Mouse (Mus musculus) embryo, embryonic 10.5 days (tissue): Measurements from ENCODE around the gene Phactr2.
"Not testable (repeated sequence)": the region's sequence is repeated elsewhere in the genome, so short reads cannot be mapped to it uniquely, and the experiment has no call there.

Experiments
- DNase-seq: peaks from one replicate; pipeline ENCODE4 v3.0.0-alpha.2; 2015; ENCODE audit warnings: low spot score

Phactr2 gene

DNA sequence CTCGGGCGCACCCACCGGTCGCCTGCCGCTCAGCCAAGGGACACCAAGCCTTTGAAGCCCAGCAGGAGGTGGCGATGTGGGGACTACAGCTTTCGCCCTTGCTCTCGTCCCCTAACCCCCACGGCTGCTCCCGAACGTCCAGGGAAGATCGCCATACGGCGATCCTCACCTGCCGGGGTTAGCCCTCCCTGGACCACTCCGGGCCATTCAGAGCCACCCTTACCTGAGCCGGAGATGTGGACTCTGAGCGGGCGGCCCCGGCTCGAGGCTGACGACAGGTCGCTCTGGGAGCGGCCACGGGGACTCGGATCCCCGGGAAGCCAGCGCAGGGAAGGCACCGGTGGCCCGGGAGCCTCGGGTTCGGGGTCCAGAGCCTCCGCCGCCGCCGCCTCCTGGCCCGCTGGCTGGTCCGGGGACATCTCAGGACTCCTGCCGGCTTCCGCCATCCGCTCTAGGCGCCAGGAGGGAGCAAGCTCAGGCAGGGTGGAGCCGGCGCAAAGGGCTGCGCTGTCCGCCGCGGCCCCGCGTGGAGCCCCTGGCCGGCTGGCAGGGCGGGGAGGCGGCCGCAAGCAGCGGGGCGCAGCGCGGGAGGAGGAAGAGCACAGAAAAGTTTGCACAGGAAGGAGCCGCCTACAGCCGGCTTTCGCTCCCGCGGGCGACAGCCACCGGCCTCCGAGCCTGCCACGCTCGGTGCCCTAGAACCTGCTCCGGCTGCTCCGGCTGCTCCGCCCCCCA is at the start of gene Phactr2:
Gene Phactr2, minus strand, starts transcription at position 580 of the 735 bp plus-strand sequence.
- peak; percentile 54 for DNase-seq

DNA sequence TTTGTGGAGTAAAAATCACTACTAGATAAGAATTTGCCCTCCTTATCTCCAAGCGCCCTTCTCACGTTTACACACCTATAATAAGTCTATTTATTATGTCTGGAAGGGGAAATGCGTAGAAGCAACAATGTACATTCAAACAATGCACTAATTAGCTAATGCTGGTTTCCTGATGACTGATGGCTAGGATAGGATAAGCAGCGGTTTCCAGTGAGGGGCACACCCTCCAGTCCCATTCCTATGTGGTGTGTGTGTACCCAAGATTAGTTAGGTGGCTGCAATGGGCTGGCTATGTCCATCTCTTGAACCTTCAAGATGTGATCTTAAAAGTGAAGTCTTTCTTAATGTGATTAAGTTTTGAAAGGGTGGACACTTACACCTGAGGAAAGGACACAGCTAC is 47.6 kb upstream of the Phactr2 start:
- no peak for DNase-seq

DNA sequence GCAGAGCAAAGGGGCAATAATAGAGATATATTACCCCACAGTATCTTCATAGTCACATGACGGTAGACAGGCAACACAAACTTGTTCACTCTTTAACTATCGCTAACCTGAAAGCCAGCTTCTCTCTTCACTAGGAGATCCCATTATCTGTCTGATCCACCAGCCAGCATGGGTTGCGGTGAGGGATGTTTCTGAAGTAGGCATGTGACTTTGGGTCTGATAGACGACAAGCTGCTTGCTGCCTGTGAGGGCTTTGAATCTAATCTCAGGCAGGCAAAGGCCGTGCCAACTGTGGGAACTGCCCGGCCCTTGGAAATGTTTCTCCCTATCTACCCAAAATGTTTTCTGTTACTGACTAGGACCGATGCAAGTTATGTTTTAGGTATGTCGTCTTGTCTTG is 28.2 kb upstream of the Phactr2 start:
- no peak for DNase-seq

DNA sequence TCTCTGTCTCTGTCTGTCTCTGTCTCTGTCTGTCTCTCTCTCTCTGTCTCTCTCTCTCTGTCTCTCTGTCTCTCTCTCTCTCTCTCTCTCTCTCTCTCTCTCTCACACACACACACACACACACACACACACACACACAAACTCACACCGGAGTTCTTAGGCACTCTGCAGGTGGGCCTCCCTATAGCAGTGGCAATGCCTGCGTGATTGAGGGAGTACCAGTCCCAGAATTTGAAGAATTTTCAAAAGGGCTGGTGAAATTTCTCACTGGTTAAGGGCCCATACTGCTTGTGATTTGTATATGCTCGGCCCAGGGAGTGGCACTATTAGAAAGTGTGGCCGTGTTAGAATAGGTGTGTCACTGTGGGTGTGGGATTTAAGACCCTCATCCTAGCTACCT is 27.3 kb upstream of the Phactr2 start:
- DNase-seq = not testable (repeated sequence)

DNA sequence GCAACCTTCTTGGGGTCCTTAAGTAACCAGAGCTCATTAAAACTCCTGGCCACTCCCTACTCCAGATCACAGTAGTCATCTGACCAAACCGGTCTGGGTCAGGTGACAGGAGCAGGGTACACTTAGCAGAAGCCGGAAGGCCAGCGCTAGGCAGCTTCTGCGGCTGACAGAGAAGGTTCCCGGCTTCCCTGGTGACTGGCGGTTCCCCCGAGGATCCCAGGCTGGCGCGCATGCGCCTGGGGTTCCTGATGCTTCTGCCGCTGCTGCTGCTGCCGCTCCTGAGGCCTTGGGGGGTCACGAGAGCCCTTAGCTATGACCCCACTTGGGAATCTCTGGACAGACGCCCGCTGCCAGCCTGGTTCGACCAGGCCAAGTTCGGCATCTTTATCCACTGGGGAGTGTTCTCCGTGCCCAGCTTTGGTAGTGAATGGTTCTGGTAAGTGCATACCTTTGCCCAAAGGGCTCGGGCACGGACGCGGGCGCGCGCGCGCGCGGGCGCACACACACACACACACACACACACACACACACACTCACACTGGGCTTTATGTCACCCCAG is 26.8 kb upstream of the Phactr2 start:
- peak; percentile 88 for DNase-seq

DNA sequence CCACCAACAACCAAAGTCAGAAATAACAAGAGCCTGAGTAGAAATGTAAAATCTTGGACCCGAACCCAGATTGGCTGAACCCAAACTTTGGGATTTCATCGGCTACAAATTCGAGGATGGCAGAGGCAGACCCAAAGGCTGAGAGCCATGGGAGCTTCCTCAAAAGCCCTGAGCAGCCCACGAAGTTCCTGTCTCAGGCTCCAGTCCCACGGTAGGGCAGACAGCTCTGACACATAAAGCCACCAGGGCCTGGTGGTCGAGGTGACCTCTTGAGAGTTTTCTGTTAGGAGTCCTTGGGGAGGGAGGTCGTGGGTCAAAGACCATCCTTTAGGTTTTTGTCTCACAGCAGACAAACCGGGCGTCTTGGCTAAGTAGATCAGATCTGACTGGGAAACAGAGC is 26.3 kb upstream of the Phactr2 start:
- DNase-seq = no peak

DNA sequence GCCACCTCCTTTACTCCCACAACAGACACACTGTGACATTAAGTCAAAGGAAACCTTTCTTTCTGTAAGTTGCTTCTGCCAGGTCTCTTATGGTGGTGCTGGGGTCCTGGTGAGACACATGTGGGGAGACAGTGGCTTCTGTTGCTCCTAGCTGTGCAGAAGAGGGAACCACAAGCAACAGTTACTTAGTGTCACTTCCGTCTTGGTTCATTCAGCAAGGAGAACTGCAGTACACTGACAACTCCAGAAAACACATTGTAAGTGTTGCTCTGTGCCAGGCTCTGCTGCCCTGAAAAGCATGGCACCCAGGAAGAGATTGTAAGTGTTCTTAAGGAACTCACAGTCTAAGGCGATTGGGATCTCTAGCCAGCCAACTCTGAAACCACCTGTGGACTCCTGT is 25.1 kb upstream of the Phactr2 start, which contains the start of gene Fuca2:
Gene Fuca2, plus strand, starts transcription at position 210 of the 400 bp plus-strand sequence.
- no peak for DNase-seq

DNA sequence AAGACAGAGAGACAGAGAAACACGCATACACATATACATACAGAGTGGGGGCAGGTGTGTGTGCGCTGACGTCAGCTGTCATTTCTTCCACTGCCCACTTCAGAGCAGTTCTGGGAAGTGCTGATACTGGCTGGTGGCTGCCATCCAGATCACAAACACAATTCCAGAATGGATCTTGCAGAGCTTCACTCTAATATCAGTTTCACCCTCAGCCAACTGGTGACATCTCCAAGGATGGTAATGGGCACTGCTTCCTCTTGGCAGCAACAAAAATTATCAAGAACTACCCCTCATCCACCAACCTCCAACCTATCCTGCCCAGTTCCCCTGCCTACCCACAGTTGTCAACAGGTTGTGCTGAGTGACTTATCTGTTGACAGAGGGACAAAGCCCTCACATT is 22.1 kb upstream of the Phactr2 start:
- no peak for DNase-seq

DNA sequence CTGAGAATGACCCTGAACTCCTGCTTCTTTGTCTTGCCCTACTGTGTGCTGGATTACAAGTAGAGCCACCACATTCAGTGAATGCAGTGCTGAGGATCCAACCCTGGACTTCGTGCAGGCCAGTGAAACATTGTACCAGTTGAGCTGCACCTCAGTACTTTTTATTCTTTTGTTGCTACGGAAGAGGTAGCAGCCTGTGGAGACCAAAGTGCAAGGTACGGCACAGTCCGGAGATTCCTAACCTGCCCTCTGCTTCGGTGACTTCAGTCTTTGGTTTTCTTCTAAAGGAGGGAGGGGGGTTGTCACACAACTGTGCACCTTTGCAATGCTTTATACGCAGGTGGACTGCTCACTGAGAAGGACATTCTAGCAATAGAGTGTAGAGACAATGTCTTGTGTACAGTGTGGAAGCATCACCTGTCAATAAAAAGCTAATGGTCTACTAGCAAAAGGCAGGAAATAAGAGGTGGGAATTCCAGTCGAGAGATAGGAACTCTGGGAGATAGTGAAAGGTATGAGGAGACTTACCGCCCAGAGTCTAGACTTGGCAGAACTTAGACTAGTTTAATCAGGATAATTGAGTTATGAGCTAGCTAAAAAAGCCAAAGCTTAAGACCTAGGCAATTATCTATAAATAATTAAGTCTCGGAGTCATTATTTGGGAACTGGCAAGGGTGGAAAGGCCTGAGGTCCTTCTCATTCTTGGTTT is 19.9 kb upstream of the Phactr2 start:
- DNase-seq = no peak

DNA sequence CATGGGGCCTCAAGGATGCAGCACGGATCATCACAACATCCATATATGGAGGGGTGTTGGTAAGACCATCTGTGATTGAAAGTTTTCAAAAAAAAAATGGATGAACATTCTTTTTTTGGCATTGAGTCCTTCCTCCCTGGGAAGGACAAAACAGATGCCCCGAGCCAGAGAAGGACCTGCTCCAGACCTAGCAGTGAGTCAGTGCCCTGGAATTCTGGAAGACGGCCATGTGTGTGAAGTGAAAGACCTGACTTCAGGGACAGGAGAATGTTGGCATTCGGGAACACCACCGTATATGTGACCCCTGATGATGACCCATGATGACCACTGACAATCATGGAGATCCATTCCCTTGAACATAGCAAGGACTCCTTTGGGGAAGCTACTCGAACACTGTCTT is 15.5 kb upstream of the Phactr2 start:
- DNase-seq = no peak

DNA sequence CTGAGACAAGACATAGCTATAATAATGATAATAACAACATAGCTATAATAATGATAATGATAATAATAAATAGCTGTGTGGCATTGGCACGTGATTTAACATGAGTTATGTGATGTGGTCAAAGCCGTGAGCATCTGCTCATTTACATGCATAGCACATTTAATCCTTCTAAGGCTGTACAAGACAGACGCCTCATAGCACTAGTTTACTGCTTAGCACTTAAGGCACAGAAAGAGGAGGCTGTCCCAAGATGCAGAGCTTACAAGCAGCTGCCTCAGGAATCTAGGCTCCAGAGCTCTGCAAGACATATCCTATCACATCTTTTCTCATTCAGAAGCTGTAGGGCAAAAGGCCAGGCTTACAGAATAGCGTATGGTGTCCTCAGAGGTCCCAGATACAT is 11.7 kb upstream of the Phactr2 start:
- DNase-seq = no peak

DNA sequence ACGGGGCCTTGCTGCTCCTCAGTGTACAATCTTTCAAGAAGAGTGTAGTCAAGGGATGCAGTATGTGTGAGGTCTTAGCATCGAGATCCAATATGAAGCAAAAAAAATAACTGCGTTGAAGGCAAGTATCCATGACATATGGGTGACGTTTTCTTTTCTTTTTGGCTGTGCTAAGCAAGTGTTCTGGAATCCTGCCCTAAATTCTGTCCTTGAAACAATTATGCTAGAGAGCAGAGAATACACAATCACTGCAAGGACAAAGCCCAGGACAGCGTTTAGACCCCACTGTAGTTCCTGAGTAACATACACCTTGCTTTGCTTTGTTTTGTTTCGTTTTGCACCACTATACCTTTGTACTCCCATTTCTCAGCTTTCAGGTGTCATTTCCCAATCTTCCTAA is 5.1 kb upstream of the Phactr2 start:
- no peak for DNase-seq

DNA sequence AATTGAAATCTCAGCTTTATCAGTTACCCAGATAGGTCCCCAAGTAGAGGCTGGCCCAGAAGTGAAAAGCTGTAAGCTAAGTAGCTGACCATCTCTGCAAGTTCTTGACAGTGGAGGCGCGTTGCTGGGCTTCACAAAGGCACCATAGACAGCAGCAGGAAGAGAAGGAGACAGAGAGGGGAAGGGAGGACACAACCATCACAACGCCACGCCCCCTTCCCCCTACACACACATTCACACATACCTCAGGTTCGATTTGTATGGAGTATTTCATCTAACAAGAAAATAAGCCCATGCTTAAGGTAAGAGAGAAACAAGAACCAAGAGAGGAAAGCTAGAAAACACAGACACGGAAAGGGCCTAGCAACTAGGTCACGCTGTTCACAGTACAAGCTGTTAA is 909 bp upstream of the Phactr2 start:
- DNase-seq = no peak

DNA sequence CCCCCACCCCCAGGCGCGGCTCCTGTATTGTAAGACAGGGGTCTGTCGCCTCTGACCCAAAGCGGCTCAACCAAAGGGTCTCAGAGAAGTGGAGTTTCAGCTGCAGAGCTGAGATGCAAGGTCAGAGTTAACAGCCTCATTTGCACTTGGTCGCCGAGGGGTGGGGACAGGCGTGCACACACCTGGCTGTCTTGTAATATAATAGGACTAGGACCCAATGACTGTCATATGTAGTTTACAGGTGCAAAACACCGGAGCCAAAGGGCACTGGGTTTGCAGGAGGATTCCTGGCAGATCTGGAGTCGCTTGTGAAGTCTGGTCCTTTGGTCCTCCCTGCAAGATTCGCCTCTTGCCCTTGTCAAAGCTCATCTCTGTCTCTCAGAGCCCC is 350 bp upstream of the Phactr2 start:
- no peak for DNase-seq

DNA sequence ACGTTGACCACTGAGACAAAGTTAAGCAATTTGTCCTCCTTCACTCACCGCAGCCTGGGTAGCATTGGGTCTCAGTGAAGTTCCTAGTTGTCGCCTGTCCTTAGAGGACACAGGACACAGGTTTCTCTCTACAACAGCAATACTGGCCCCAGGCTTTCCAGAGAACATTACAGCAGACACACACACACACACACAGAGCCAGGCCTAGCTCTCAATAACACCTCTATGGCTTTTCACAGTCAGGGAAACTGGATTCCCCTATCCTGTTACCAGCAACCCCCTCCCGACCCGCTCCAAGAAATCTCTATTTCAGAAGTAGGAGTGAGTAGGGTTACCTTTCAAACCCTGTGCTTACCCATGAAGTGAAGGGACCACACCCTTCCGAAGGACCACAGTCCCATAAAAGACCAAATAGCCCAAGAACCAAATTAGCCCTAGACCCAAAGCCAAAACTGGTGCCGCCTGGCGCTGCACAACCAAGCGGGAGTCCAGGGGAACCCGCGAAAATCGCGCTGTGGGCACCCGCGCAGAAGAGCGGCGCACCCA is 852 bp downstream of the Phactr2 start:
- peak; percentile 16 for DNase-seq

DNA sequence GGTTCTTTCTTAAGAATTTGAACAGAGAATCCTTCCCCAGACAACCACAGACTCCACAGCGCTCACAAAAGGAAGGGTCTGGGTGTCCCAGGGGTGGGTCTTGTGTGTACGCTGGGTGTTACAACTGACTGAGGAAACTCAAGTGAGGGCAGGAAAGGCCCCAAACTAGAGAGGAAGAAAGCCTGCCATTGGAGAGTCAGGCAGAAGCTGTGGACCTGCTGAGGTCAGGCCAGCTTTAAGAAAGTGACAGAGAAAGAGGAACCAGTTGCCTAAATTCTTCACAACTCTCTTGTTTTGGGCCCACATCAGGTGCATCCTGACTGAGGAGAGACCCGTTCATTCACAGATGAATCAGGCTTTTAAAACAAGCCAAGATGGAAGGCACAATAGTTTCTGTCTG is 4.0 kb downstream of the Phactr2 start:
- no peak for DNase-seq

DNA sequence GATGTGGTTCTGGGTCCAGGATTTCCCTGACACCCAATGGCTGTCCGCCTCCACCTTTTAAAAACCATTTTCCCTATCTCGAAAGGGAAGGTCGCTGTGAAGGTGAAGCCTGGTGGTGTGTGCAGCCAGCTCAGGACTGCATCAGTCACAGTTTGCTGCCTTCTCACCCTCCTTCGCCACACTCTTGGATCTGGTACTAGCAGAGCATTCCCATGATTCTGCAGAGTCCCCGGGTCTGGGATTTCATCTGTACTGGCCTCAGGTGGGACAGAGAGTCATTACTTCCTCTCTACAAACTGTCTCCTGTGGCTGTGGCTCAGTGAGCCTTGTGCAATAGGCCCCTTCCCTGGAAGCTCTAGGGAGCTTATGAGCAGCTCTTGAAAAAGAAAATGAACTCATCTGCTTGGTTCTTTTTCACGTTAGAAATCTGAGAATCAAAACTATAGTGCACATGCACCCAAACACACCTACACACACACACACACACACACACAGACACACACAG is 6.1 kb downstream of the Phactr2 start:
- DNase-seq = not testable (repeated sequence)

DNA sequence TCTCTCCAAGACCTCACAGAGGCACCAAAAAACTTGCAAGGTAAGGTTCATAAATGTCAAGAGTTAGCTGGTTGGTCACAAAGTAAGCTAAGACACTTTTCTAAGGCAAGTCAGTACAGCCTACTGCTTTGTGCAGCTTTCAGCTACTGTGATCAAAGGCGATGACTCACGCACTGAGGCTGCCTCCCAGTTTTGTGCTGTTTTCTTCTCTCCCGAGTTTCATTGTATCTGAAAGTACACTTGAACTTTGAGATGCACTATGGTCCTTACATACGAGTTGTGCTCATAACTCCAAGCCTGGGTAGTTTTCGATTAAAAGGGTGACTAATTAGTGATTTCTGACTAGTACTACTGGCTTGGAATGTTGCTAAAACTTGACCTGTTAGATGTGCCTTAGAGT is 7.3 kb downstream of the Phactr2 start:
- DNase-seq = no peak

DNA sequence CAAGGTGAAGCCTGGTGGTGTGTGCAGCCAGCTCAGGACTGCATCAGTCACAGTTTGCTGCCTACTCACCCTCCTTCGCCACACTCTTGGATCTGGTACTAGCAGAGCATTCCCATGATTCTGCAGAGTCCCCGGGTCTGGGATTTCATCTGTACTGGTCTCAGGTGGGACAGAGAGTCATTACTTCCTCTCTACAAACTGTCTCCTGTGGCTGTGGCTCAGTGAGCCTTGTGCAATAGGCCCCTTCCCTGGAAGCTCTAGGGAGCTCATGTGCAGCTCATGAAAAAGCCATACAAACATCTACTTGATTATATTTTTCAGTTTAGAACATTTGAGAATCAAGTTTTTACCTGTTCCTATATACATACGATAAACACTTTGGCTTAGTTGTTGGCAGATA is 9.9 kb downstream of the Phactr2 start:
- DNase-seq = not testable (repeated sequence)

DNA sequence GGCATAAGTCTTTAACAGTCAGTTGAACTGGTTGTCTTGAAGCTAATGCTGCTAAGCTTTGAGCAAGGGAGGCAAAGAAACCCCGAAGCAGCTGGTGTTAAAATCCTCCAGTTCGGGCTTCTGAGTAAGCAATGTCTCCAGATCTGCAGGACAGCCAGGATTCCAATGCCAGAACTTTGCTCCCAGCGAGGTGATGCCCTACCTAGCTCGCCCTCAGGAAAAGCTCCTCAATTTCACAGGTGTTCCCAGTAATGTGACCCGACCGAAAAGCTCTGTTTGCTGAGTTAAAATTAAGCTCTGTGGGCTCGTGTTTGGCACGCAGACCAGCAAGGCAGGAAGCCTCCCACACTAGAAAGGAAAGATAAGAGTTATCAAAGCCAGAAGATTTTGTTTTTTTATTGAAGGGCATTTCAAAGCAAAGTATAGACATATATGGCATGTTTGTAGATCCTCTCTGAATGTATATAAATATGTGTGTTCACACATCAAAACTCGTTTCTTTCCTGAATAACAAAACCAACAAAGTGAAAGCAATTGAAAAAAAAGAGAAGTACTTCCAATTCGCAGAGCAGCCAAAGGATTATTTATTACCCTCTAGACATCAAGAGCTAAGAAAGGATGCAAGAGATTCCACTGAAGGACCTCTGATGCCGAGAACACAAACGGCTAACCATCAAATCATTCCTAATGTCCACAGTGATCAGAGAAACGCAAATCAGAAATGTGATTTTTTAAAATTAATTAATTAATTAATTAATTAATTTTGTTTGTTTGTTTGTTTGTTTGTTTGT is 20.8 kb downstream of the Phactr2 start:
- no peak for DNase-seq

DNA sequence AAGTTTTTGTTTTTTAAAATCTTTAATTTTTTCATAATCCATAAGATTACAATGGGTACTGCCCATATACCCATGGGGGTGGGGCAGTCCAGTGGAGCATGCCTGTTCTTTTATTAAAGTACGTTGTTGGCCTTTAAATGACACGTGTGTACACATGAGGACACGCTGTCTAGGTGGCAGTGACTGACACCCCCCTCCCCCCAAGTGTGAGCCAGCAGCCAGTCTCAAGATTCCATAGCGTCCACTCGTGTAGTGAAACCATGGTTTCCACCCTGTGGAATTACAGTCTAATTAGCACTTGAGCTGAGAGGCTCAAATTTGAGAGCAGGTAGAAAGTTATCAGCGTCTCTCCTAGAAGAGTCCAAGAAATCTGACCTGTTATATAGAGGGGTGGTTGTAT is 22.6 kb downstream of the Phactr2 start:
- no peak for DNase-seq
